In genomic region chr5:111205817-111206216, GRCm38 (mm10) we compare ENCODE assay signal across 13 mouse cellular contexts.
DNase-seq lines count a peak whose midpoint lies in the region; ATAC-seq and TF ChIP-seq lines count a peak whose summit lies in the region.
"Had no signal": no experiment of that assay in that cellular context is flagged by ENCODE, and none has a peak within 500 bp of the region (broad histone marks: within the 10 kb centered on the region; RNA-seq: fewer than 3 reads in every experiment).

No protein-coding gene starts in this region.

- peaks cover 30% of the 10 kb centered on the region for H3K4me1 ChIP-seq in intestine, embryonic 16.5 days (ENCODE audit: control insufficient read depth, insufficient read depth, low read length)
- H3K4me1 ChIP-seq in intestine, embryonic 15.5 days (replicated peaks): peaks cover 43% of the 10 kb centered on the region
- peaks cover 31% of the 10 kb centered on the region for H3K4me1 ChIP-seq in embryonic fibroblast, embryonic 13.5 days (ENCODE audit: control insufficient read depth, insufficient read depth, low read length)
- peaks cover 59% of the 10 kb centered on the region for H3K4me1 ChIP-seq in midbrain, embryonic 15.5 days

- H3K4me2 ChIP-seq in intestine, embryonic 16.5 days (ENCODE audit: low read depth, low read length): no peak overlapping the region
- no peak overlapping the region for H3K4me2 ChIP-seq in intestine, embryonic 15.5 days (replicated peaks)
- no peak overlapping the region for H3K4me2 ChIP-seq in midbrain, embryonic 15.5 days
- H3K4me2 ChIP-seq: liver, embryonic 12.5 days had no signal

- 35% methylated on average over 4 of the region's 4 CpGs for WGBS in intestine, embryonic 16.5 days
- WGBS in intestine, embryonic 15.5 days: 33% methylated on average over 4 of the region's 4 CpGs
- 34% methylated on average over 4 of the region's 4 CpGs for WGBS in midbrain, embryonic 15.5 days

- no peak overlapping the region for H3K9ac ChIP-seq in intestine, embryonic 16.5 days (ENCODE audit: low read depth, low read length)
- no peak overlapping the region for H3K9ac ChIP-seq in intestine, embryonic 15.5 days
- H3K9ac ChIP-seq in midbrain, embryonic 15.5 days: no peak overlapping the region
- H3K9ac ChIP-seq: liver, embryonic 12.5 days had no signal

- no peak overlapping the region for H3ac ChIP-seq in C2C12 (ENCODE audit: control insufficient read depth, insufficient read length, low read depth)

- no peak for TF ChIP-seq CTCF in C2C12 (IDR thresholded peaks at IDR 0.05; ENCODE audit: control insufficient read depth, insufficient read depth, insufficient read length)
- TF ChIP-seq CTCF in embryonic fibroblast, embryonic 13.5 days (IDR thresholded peaks at IDR 0.05; ENCODE audit: borderline replicate concordance, insufficient read depth, low read length): no peak

- no peak for TF ChIP-seq POLR2A in embryonic fibroblast, embryonic 13.5 days (IDR thresholded peaks at IDR 0.05; ENCODE audit: low read depth, low read length)

- no peaks in the 10 kb centered on the region for H3K79me3 ChIP-seq in C2C12 (ENCODE audit: low read depth)

- H3K79me2 ChIP-seq in C2C12 (ENCODE audit: control insufficient read depth, insufficient read depth): no peaks in the 10 kb centered on the region

- no peaks in the 10 kb centered on the region for H3K9me3 ChIP-seq in intestine, embryonic 16.5 days (ENCODE audit: control insufficient read depth, low read length)
- no peaks in the 10 kb centered on the region for H3K9me3 ChIP-seq in intestine, embryonic 15.5 days
- H3K9me3 ChIP-seq in midbrain, embryonic 15.5 days: no peaks in the 10 kb centered on the region
- H3K9me3 ChIP-seq: G1E; liver, embryonic 12.5 days had no signal

- ATAC-seq in intestine, embryonic 16.5 days: peak; percentile 15; the same call in 1 of the 2 replicates
- ATAC-seq in intestine, embryonic 15.5 days: no peak
- no peak for ATAC-seq in midbrain, embryonic 15.5 days (replicated peaks)
- no peak for ATAC-seq in granulocyte monocyte progenitor cell, adult 5-6 weeks (replicated peaks; ENCODE audit: poor library complexity, severe bottlenecking)
- ATAC-seq: liver, embryonic 12.5 days had no signal

- no peak overlapping the region for H3K4me3 ChIP-seq in intestine, embryonic 16.5 days (ENCODE audit: low read length)
- H3K4me3 ChIP-seq in intestine, embryonic 15.5 days (replicated peaks): no peak overlapping the region
- H3K4me3 ChIP-seq in C2C12 (ENCODE audit: insufficient read depth, poor library complexity, severe bottlenecking): no peak overlapping the region
- no peak overlapping the region for H3K4me3 ChIP-seq in embryonic fibroblast, embryonic 13.5 days (ENCODE audit: insufficient read depth, low read length)
- H3K4me3 ChIP-seq in midbrain, embryonic 15.5 days: no peak overlapping the region
- H3K4me3 ChIP-seq: layer of hippocampus, adult 2 months; liver, embryonic 12.5 days had no signal

- no peaks in the 10 kb centered on the region for H3K27me3 ChIP-seq in intestine, embryonic 16.5 days (replicated peaks; ENCODE audit: control insufficient read depth, insufficient read depth, low read length)
- H3K27me3 ChIP-seq in intestine, embryonic 15.5 days (replicated peaks): no peaks in the 10 kb centered on the region
- H3K27me3 ChIP-seq in C2C12 (ENCODE audit: control insufficient read depth, insufficient read depth, insufficient read length): no peaks in the 10 kb centered on the region
- no peaks in the 10 kb centered on the region for H3K27me3 ChIP-seq in midbrain, embryonic 15.5 days (replicated peaks)
- H3K27me3 ChIP-seq: liver, embryonic 12.5 days had no signal

- no peaks in the 10 kb centered on the region for H3K36me3 ChIP-seq in intestine, embryonic 16.5 days (ENCODE audit: control insufficient read depth, insufficient read depth, low read length)
- H3K36me3 ChIP-seq in intestine, embryonic 15.5 days: no peaks in the 10 kb centered on the region
- H3K36me3 ChIP-seq in C2C12 (ENCODE audit: control insufficient read depth, insufficient read depth): no peaks in the 10 kb centered on the region
- no peaks in the 10 kb centered on the region for H3K36me3 ChIP-seq in midbrain, embryonic 15.5 days (replicated peaks)
- H3K36me3 ChIP-seq: G1E; liver, embryonic 12.5 days had no signal

- DNase-seq in right cerebral cortex, postnatal 4 days: no peak
- DNase-seq in embryo, embryonic 11 days: no peak
- DNase-seq: adrenal gland, postnatal 25 days; cerebellum, postnatal 10 days had no signal

- peak overlapping the region; percentile 21; the same call in 1 of the 2 replicates for H3K27ac ChIP-seq in intestine, embryonic 16.5 days (ENCODE audit: low read length)
- no peak overlapping the region for H3K27ac ChIP-seq in intestine, embryonic 15.5 days
- peak overlapping the region; percentile 76 for H3K27ac ChIP-seq in embryonic fibroblast, embryonic 13.5 days (ENCODE audit: insufficient read depth, low read length)
- 0 out of 2 replicates have a peak overlapping the region, but pooled peaks have one; percentile 27 for H3K27ac ChIP-seq in midbrain, embryonic 15.5 days
- H3K27ac ChIP-seq: layer of hippocampus, adult 2 months; liver, embryonic 12.5 days had no signal

TF ChIP-seq in C2C12, 6 proteins besides CTCF, POLR2A, EP300 and RAD21:
- peak; percentile 23 for TF ChIP-seq USF1 (IDR thresholded peaks at IDR 0.05; ENCODE audit: low read depth)
- TF ChIP-seq MAX (IDR thresholded peaks at IDR 0.05): peak; percentile 38
- TF ChIP-seq FOSL1 (IDR thresholded peaks at IDR 0.05; ENCODE audit: insufficient read depth, low read length, poor library complexity, severe bottlenecking): peak; percentile 42
- peak; percentile 98 for TF ChIP-seq MYOD1 (IDR thresholded peaks at IDR 0.05; ENCODE audit: control insufficient read depth, insufficient read length, low read depth)
- TF ChIP-seq MYOG (IDR thresholded peaks at IDR 0.05; ENCODE audit: control insufficient read depth, extremely low read depth, insufficient read length): no peak
- no peak for TF ChIP-seq CEBPB (IDR thresholded peaks at IDR 0.05; ENCODE audit: low read depth)
